Mouse (Mus musculus): ENCODE results near the gene Arhgap22. TPM values are rescaled to one million over a fixed set of nuclear protein-coding genes. Genes with fewer than 3 reads are reported as not detected.
A peak's percentile ranks its signal among the peaks of the same experiment; 100 is the strongest.

Arhgap22 gene
- total RNA-seq, 2 experiments from 2014 or later: 1.2 to 2.0 TPM

DNA sequence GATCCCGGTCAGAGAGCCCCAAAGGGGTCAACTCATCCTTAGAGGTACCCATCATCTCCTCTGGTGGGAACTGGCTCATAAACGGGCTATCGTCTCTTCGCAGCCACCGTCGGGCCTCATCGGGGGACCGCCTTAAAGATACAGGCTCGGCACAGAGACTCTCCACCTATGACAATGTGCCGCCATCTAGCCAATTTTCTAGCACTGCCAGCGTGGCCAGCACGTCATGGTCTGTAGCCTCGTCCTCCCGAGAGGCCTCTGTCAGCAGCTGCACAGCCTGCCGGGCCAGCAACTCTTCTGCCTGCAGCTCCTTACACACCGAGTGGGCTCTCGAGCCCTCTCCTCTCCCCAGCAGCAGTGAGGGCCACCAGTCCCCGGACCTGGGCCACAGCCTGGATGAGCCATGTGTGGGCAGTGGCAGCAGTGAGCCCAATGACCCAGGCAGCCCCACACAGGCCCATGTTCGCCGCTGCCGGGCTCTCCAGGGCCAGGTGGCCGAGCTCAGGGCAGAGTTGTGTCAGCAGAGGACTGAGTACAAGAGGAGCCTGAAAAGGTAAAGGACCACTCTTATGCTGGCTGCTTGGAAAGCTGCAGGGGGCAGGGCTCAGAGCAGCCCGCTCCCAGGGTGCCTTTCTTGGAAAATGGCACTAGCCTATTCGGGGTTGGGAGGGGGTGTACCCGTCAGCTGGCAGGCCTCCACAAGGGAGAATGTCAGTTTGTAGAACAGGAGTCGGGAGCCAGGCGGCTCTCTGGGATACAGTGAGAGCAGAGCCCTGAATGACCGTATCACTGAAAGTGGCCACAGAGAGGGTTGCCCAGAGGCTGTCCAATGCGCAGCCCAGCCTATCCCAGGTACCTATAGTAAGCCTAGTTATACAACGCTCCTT lies 153.3 kb downstream of the Arhgap22 start:
- no peak for DNase-seq

DNA sequence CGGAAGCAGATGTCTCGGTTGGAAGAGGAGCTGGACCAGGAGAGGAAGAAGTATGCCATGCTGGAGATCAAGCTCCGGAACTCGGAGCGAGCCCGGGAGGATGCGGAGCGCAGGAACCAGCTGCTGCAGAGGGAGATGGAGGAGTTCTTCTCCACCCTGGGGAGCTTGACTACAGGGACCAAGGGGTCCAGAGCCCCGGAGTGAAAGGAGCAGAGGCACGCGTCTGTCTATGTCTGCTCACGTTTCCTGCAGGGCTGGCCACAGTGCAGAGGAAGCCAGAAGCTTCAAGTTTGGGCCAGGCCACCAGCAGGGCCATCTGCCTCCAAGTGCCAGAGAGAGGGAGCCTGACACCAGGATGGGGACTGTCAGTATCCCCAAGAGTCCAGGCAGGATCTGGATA lies 155.5 kb downstream of the Arhgap22 start:
- no peak for DNase-seq

DNA sequence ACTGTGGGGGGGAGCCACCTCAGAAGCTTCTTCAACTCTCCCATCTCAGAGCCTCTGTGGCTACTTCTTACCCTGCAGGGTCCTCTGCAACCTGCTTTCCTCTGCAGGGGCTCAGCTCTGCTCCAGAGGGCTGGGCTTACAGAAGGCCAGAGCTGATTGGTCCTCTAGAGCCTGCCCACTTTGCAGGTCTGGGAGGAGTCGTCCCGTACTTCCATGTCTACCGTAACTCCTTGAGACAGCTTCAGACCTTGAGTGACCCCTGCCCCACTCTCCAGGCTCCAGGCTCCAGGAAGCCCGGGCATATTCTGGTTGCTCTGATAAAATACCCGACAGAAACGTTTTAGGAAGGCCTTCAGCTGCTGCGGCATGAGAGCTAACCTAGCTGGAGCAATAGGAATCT lies 156.2 kb downstream of the Arhgap22 start:
- DNase-seq: no peak

DNA sequence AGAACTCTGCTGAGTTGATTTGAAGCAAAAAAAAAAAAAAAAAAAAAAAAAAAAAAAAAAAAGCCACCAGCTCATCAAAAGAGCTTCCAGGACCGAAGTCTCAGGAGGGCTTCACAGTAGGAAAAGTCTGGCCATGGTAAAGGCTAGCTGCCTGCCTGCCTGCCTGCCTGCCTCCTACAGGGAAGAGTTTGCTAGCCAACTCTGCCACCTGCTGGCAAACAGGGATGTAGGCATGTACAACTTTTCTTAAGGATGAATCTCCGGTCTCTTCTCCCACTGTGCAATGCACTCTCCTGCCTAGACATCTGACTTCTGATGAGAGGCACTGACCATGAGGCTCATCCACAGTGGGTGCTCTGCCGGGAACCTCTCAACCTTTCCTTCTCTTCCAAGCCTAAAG lies 157.4 kb downstream of the Arhgap22 start:
- peak; percentile 62 to 68 for DNase-seq

DNA sequence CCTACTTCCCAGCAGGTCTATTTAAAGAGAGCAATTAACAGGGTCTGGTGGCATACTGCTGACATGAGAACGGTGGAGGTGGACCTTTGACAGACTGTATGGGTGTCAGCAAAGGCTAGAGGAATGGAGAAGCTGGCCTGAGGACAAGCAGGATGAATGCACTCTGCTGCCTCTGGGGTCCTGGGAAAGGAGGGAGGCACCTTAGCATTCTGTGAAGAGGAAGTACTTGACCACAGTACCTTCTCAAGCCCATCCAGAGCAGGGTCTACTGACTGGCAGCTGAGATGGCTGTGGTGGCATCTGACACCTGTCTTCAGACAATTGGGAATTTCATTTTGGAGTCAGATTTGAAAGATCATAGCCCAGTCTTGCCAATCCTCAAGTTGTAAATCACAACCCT lies 159.4 kb downstream of the Arhgap22 start:
- DNase-seq: no peak

DNA sequence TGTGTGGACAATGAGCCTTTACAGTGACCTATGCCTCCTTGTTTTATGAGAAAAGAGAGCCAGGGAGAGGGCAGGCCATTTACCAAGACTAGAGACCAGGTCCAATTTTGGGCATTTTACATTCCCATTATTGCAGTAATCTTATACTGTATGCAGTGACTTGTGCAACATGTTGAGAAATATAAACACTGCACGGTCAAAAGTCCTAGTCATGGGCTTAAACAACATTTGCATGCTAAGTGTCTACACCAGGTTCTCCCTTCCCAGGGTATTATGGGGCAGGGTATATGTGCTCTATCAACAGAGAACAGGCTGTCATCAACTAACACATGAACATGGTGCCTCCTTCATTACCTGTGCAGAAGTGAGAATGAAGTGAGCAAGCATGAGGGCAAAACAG lies 160.3 kb downstream of the Arhgap22 start:
- DNase-seq: no peak

DNA sequence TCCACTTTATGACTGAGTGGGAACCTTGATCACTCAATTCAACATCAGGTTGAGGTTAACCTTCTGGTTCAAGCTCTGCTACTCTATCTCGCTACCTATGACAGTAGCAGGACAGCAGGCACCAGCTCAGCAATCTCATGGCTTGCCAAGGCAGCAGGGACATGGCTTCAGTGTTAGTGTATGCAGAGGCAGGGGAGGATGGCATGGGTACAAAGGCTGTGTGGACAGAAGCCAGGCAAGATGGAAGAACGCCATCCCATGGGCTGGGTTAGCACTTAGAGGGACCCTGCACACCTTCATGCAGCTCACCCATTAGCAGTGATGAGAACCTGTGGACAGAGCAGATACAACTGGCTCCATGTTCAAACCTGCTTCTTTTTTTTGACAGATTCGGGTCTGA lies 163.4 kb downstream of the Arhgap22 start:
- no peak for DNase-seq

DNA sequence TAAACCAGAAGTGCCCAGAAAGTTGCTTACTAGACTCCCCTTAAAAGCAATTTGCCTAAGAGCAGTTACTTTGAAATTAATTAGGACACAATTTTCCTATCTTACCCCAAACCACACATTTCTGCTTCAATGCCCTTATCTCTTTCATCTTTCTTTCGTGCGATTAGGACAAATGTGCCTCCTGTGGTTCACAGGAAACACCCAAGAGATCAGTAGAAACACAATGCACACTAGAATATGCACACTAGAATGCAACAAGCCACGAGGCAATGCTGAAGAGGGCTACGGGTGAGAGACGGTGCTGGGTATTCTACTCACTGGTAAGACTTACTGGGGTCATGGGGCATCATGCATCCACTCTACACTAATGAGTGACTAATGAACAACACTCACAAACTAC lies 164.9 kb downstream of the Arhgap22 start:
- no peak for DNase-seq

DNA sequence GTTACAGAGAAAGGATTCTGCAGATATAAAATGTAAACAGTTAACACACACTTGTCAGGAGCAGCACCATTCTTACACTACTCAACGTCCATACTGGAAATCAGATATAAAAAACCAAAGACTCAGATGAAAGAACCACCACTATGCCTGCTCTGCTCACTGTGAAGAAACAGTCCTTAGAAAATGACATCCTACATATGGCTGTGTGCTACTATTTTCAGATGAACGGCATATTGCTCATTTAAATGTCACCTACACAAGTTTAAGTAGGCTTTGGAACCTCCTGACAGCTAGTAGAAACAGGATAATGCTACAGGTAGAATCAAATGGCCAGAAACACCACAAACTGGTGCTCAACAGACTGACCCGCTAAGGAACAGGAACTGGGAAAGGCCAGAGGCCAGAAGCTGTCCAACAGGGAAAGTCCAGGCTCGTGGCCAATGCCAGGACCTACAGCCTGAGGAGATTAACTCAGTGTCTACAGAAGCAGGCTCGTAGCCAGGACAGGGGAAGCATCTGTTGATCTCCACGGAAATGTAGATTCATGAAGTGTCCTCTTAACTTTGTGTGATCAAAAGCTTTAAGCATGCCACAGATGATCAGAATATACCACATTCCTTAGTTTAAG lies 167.1 kb downstream of the Arhgap22 start:
- DNase-seq: no peak

DNA sequence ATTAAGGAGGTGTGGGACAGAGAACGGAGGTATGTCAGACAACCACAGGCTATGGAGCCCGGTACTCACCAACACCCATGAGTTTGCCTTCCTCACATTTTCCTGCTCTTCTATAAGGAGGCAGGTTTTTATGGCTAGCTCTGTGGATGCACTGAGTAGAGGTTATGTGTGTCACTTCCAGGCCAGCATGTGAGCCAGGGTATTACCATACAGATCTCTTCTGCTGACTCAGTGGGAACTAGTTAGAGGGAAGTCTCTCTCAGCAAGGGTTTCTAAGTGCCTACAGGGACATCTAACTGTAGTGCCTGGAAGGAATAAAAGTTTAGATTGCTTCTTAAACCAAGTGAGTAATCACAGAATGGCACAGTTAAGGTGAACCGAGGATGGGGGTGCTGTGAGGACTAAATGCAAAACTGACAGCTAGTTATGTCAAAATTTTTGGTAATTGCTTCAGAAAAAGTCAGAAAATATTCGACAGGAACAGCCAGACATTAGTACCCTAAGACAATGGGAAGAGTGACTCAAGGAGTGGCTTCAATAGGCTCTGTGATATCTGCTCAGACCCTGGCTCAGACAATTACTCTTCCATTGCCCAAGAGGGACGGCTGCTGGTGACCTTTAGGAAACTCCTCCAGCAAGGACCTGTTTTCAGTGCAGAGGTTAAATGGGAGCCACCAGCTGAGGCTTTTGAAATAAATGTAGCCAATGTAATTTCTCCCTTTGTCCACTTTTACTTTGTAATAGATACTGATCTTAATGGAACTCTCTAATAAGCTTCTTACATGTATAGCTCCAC lies 184.4 kb downstream of the Arhgap22 start:
- DNase-seq: no peak

DNA sequence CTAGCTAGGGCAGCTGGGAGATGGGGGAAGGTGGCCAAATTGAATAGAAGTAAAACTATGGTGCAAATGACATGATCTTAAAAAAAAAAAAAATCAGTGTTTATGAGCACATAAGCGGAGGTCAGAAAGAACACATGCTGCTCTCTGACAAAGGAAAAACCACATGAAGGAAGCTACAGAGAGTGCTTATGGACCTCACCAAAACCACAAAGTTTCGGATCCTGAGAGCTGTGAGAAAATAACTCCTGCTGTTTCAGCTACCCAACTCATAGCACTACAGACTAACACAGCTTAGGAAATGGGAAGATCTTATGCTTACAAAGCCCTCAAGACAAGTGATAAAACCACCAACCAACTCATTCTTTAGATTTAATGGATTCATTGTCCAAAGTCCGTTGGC lies 186.2 kb downstream of the Arhgap22 start:
- peak in 1 of 2 experiments; percentile 15 for DNase-seq

DNA sequence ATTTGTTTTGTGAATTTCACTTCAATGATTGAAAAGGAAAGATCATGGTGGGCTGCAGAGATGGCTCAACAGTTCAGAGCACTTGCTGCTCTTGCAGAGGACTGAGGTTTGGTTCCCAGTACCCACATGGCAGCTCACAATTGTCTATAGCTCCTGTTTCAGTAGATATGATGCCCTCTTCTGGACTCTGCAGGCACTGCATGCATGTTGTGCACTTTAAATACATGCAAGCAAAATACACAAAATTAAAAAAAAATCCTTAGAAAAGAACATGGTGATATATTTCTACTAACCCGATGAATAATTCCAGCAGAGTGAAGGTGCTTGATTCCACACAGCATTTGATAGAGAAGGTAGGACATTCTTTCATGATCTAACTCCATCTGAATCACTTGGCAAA lies 188.5 kb downstream of the Arhgap22 start:
- DNase-seq: no peak

DNA sequence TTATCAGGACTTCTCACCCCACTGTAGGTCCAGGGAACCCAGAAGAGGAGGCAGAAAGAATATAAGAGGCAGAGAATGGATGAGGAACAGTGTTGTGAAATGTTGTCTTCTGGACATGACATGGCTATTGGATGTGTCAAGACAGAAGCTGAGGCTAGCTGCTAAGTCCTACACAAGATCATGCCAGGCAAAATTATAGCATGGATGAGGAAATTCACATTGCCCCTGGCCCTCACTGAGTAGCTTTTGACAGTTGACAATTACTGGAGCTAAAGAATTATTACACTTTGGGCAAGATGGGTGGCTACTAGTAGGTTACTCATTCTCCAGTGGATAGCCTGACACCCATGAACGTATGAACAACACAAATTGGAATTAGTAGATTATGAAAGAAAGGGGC lies 201.9 kb downstream of the Arhgap22 start:
- DNase-seq: no peak

DNA sequence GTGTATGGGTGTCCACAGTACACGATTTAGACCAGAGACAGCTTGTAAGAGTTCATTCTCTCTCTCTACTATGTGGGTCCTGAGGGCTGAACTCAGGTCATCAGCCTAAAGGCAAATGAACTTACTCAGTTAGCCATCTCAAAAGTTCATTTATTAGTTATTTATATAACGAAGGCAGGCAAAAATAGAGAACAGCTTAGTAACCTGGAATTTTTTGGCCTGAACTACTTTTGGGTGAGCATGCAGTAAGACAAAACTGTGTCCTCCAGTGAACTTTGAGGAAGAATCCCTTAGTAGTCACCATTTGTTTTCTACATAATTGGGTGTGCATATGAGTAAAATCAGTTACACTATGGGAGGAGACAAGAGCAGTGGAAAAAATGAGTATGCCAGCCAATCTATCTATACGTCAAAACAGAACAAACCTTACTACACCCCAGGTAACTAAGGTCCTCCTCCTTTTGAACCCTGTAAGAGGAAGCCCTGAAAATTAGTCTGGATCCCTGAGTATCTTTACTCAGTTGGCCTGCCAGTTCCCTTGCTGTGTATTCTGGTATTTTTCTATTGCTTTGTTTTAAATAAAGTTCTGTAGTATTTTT lies 204.6 kb downstream of the Arhgap22 start:
- no peak for DNase-seq

Other genes with a start within 250 kb of the Arhgap22 start
- gene Lrrc18, start 222.6 kb upstream of the Arhgap22 start, total RNA-seq (2021): under 1 TPM; 0.25 to 0.39 TPM
- gene Wdfy4, start 28.5 kb upstream of the Arhgap22 start, total RNA-seq (2021): 1 to 10 TPM; 4.0 to 7.5 TPM
- gene Mapk8, start 233.1 kb downstream of the Arhgap22 start, total RNA-seq (2021): 10 to 100 TPM; 23.3 to 30.8 TPM